Mouse (Mus musculus): ENCODE data around the gene Morc1.

The Morc1 gene

DNA sequence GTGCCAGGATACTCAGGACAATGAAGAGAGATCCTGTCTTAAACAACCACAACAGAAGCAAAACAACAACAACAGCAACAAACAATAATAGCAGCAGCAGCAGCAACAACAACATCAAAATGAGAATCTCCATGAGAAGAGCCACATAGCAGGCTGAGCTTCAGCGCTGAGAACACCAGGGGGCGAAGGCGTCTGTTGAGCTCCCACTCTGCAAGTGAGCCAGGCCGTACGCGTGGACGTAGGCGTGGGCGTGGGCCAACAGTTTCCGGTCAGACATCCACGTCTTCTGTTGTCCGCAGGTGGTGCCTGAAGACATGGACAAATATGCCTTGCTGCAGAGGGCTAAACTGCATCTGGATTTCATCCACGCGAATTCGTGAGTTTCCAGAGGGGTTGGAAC lies at the start of gene Morc1:
Gene Morc1, plus strand, starts transcription at position 211 of the 400 bp plus-strand sequence.
- DNase-seq (ENCODE audit: low spot score in 2 of 2): no peak

DNA sequence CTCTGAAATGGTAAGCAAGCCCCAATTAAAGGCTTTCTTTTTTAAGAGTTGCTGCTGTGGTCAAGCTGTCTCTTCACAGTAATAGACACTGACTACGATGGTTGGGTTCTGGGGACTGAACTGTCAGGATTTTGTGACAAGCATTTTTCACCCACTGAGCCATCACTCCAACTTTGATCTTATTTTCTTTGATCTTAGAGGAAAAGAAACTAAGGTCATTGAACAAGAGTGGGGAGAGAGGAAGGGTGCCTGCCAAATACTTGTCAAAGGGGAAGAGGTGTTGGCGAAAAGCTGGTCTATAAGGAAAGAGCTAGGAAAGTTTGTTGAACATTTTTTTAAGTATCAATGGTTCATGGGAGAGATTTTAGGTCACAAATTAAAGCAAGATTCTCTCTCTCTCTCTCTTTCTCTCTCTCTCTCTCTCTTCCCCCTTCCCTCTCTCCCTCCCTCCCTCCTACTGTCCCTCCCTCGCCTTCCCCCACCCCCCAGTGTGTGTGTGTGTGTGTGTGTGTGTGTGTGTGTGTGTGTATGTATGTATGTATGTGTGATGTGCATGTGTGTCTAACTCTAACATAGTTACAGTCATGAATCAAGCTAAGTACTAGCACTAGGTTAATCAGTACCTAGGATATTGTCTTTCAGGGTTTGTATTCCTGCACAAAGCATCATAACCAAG lies 47.3 kb upstream of the Morc1 start:
- no peak for DNase-seq (ENCODE audit: low spot score in 2 of 2)

DNA sequence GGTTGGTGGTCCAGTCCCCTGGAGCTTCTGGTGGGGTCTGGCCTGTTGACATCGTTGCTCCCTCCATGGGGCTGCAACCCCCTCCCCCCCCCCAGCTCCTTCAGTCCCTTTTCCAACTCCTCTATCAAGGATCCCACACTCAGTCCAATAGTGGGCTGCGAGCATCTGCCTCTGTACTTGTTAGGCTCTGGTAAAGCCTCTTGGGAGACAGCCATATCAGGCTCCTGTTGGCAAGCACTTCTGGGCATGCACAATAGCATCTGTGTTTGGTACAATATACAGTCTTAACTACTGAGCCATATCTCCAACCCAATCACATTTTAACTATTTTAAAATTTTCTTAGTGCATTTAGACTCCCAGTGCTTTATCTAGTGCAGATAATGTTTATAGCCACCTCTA lies 44.1 kb upstream of the Morc1 start:
- DNase-seq (ENCODE audit: low spot score in 2 of 2): no peak

DNA sequence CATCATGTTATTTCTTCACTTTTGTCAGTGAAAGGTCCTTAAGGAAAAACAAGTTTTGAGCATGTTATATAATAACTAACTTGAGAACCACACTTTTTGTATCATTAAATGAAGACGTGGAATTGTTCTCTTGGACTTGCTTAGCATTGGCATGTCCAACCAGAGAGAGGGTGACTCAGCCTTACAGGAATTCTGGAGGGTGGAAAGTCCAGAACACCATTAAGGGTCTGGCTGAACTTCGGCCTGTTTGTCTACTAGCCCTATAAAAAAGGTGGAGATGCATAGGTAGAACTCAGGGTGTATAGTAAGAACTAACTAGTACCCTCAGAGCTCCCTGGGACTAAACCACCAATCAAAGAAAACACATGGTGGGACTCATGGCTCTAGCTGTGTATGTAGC lies 35.8 kb upstream of the Morc1 start:
- DNase-seq (ENCODE audit: low spot score in 2 of 2): no peak

DNA sequence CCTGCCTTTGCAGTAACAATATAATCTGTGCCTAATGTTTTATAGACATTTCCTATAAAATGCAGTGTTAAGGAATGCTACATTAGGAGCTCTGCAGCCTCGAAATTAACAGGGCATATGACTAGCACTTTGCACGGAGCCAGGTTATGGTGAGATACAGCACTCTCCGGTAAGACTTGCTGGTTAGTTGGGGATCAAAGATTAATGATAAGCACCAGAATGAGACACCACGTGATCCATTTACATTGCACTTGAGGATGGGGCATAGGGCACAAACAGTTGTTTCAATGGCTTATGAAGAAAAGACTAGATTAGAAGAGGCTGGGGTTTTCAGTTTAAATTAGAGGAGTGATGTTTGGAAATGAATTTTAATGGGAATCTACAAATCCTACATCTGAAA lies 28.1 kb upstream of the Morc1 start:
- no peak for DNase-seq (ENCODE audit: low spot score in 2 of 2)

DNA sequence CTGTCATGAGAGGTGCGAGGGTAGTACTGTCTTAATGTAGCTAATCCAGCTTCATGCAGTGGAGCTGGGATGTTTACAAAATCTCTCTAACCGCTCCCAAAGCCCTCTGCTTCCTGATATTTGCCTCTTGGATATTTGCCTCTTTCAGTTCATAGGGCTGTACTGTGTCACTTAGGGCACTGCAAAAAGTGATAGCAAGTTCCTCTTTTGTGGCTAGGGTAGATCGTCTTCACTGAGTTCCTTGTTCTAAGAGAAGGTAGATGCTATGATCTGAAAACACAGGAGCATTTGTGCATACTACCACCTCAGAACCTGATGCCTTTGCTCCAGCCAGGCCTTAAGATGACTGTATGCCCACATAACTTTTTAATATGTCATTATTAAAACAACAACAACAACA lies 27.6 kb upstream of the Morc1 start:
- DNase-seq (ENCODE audit: low spot score in 2 of 2): no peak

DNA sequence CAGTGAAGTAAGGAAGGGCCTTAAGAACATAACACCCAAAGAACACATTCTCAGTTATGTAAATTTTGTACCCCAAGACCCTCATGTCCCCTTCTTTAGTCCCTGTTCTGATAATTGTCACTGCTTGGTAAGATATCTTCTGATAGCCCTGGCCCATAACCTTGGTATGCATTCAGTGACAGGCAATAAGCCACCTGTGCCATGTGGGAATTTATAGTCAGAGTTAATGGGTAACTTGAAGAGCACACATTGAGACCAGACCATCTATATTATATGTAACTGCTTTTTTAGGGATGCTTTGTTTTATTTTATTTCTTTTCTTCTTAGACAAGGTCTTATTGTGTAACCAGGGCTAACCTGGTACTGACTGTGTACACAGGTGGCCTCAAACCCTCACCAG lies 27.0 kb upstream of the Morc1 start:
- DNase-seq (ENCODE audit: low spot score in 2 of 2): no peak

DNA sequence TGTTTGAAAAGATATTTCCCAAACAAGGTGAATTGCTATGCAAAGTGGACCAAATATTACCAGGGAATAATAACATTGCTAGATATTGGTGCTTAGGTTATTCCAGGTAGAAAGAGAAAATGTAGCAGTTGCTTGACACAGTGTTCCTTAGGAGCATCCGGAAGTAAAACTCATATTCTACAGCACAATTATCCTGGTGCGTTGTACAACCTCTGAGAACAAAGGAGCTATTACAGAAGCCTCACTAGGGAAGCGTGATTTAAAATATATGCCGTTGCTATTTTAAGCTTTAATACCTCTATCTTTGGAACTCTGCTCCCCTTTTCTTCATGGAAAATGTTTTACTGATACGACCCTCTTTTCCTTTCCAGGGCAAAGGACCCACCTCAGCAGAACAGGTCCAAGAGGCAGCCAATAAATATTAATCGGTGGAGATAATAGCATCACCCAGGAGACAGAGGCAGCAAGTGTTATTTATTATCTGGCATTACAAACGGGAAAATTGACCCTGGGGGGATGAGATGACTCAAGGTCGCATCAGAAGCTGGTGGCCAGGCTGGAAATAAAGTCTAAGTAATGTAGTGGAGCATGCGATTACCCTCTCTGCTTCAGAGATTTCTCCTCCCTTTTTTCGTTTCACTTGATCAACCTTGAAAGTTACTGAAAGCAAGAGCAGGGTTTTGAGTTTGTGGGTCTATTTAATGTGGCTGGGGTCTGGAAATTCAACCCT lies 25.2 kb upstream of the Morc1 start:
- no peak for DNase-seq (ENCODE audit: low spot score in 2 of 2)

DNA sequence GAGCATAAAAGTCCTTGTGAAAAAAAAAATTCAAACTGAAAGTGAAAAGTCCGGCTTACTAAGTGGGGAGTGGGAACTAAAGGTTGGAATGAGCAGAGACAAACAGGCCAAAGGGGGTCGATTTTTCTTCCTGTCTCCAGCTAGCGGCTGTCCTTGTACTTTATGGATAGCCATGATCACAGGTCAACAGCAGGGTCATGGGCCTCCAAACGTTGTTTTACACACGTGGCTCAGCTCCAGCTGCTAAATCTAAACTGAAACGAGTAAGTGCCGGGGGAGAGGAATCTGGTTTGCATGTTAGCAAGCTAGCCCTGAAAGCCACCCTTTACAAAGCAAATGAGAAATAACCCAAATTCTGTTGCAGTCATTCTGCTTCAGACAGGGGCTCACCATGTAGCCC lies 21.5 kb upstream of the Morc1 start:
- no peak for DNase-seq (ENCODE audit: low spot score in 2 of 2)

DNA sequence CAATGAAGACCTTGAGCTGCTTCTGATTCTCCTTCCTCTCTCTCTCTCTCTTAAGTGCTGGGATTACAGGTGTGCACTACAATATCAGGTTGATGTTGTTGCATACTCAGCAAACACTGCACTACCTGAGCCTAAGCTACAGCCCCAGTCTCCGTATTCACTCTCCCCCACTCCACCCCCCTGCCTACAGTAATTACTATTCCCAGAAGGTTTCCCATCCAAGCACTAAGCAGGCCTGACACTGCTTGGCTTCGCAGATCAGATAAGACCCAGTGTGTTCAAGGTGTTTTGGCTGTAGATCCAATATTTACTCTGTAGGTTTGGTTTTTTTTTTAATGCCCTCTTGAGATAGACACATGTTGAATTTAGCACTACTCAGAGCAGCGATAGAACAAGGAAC lies 20.9 kb upstream of the Morc1 start:
- no peak for DNase-seq (ENCODE audit: low spot score in 2 of 2)

DNA sequence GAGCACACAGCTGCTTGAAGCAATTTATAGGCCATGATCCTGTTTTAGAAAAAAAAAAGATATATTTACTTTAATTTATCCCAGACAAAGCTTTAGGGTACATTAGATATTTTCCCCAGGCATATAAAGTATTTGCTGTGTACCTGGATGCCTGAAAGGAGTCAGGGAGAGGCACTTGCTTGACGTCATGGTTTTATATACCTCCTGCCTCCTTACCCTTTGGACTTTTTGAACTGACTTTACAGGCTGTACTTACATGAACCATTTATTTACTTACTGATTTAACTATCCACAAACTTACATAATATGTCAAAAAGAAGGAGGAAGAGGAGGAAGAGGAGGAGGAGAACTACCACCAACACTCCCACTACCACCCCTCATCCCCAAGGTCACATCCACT lies 18.8 kb upstream of the Morc1 start, which contains the start of gene Gm5485:
Gene Gm5485, minus strand, starts transcription at position 171 of the 400 bp plus-strand sequence.
- DNase-seq (ENCODE audit: low spot score in 2 of 2): no peak

DNA sequence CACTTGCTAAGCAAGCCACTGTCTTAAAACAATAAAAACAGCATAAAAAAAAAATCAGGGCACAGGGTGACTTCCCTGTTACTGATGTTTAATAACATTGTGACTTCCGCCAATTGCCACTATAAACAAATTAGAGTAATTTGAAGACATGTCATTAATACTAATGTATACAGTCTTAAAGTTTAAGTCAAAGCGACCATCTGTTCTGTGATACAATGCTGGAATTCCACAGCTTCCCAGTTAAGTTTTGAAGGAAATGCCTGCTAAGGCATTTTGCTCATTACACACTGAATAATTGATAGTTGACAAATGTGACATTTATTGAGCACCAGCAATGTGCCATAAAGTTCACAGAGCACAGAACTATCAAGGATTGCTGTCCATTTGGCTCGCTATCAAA lies 12.5 kb upstream of the Morc1 start:
- no peak for DNase-seq (ENCODE audit: low spot score in 2 of 2)

DNA sequence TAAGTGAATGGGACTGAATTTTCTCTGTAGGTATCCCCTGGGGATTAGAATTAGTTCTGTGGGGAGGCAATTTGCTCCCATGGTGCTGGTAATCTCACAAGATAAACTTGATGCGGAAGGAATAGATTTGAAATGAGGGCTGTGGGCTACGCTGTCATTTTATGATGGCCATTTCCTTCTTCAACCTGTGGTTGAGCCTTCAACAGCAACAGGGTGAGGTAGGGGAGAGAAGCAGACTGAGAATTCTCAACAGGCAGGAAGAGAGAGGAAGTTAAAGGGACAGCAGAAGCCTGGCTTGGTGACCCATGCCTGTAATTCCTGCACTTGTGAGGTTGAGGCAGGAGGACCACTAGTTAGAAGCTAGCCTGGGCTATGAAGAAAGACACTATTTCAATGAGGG lies 12.0 kb upstream of the Morc1 start:
- no peak for DNase-seq (ENCODE audit: low spot score in 2 of 2)

DNA sequence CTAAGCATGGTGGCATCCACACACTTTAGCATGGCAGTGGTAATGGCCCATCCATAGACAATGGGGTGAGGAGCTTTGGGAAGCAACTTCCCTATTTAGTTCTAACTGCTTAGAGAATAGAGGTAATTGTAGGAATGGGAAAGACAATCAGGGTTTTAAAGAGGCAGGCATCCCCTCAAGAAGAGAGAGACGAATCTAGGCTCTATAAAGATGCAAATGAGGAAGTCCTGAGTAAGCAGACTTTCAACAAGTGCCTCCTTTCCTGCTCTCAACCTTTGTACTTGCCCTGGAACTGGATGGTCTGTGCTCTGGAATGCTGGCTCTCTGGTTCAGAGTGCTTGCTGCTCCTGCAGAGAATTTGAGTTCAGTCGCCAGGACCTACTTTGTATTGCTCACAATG lies 8.5 kb upstream of the Morc1 start:
- no peak for DNase-seq (ENCODE audit: low spot score in 2 of 2)

DNA sequence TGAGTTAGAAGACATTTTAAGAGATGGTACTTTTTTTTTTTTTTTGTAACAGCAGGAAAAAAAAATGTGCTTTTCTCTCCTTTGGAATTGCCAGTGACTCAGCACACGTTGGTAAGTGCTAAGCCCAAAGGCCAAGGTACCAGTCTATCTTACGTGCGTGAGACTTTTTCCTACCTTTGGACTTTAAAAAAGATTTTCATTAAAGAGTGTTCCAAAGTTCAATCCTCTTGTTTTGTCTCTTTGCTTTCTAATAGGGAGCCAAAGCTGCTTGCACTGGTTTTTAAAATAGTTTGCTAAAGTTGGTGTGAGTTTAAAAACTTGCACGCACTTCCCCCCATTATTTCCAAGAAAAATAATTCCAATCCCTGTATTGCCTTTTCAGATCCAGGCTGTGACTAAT lies 7.0 kb upstream of the Morc1 start:
- DNase-seq (ENCODE audit: low spot score in 2 of 2): no peak

DNA sequence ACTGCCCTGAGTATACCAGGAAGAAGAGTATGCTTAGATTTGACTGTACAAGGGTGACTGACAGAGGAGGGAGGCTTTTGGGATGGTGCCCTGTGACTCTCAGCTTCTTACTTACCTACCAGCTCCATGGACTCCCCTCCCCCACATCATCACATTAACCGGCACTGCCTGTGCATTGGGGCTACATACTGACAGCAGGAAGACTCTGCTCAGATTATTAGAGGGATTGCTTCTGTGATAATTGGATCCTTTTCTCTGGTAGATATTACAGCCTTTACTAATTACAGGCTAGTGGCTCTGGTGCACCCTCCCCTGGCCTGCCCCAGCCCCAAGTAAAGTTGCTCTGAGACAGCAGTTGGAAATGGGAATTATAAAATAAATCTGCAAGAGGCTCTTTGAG lies 1.6 kb upstream of the Morc1 start:
- no peak for DNase-seq (ENCODE audit: low spot score in 2 of 2)

DNA sequence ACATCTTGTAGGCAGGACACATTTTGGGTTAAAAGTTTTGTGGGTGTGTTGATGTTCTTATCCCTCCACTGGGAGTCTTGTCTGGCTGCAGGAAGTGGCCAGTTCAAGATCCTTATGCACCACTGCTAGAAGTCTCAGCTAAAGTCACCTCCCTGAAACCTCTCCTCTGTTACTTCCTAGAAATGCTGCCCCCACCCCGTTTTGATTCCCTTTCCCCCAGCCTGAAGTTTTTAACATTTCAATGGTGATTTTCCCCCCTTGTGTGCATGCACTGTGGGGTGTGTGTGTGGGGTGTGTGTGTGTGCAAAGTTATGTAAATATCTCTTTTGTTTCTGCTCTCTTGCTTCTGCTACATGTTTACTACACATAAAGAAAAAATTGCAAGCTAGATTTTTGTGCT lies 4.4 kb downstream of the Morc1 start:
- DNase-seq (ENCODE audit: low spot score in 2 of 2): no peak

DNA sequence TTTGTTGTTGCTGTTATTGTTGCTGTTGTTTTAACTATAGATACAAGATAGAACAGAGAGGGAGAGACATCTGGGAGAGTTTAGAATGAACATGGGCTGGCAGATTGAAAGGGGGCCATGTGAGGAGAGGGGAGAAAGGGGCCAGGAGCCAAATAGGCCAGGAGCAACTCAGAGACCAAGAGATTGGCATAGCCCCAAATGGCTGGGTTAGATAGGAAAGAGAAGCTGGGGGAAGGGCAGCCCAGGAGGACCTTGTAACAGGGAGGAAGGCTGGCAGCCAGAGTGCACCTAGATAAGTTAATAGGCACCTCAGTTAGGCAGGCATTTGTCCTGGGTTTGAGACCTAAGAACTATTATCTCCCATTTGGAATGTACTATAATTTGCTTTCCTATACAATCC lies 6.4 kb downstream of the Morc1 start:
- no peak for DNase-seq (ENCODE audit: low spot score in 2 of 2)

DNA sequence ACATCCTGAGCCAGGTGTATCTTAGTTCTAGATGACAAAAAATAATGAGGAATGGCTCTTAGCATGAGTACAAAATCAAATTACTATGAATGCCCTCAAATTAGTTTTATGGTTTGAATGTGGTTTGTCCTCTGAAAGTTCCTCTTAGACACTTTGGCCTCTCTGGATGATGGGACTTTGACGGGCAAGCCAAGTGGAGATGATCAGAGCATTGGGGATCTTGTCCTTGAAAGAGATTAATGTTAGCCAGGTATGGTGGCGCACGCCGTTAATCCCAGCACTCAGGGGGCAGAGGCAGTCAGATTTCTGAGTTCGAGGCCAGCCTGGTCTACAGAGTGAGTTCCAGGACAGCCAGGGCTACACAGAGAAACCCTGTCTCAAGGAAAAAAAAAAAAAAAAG lies 13.6 kb downstream of the Morc1 start:
- no peak for DNase-seq (ENCODE audit: low spot score in 2 of 2)

DNA sequence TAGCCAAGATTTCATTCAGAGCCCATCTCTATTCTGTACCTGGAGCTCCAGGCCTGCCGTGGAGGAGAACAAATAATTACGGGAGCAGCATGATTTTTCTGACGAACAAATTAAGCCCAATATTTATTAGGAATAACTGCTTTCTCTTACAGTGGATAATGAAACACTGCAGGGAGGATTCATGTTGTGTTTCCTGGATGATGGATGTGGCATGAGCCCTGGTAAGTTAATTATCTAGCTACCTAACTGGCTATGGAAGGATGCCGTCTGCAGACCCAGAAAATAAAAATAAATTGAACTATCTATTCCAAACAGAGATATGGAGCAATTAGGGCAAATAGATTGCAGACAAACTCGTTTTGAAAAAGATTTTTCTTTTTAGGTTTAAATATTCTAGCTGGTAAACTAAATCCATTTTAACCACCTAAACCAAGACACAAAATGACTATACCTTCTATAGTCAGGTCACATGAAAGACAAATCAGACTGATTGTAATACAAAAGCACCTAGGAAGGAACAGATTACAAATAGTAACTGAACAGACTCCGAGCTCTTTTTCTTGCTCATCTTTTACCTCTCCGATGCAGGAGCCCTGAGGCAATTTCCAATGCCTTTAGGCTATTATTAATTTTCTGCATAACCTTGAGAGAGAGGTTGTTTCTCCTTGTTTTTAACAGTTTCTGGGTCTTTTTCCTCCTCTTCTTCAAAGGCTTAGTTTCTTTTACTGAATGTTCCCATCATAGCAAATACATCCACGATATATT lies 15.3 kb downstream of the Morc1 start:
- no peak for DNase-seq (ENCODE audit: low spot score in 2 of 2)

DNA sequence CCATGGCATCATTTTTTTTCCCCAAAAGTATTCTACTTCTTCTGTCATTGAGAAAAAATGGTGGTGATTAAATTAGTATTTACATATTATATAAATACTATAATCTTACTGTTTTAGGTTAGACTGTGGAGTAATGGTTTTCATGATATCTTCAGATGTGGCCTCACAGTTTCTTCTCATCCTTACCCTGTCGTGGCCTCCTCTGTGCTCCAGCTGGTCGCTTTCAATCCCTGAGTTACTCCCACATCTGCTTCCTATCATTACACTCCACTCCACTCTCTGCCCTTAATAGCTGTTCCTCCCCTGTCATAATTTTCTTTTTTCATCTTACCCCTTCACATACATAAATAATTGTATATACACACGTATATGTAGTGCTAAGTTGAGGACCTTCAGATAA lies 22.2 kb downstream of the Morc1 start:
- no peak for DNase-seq (ENCODE audit: low spot score in 2 of 2)

DNA sequence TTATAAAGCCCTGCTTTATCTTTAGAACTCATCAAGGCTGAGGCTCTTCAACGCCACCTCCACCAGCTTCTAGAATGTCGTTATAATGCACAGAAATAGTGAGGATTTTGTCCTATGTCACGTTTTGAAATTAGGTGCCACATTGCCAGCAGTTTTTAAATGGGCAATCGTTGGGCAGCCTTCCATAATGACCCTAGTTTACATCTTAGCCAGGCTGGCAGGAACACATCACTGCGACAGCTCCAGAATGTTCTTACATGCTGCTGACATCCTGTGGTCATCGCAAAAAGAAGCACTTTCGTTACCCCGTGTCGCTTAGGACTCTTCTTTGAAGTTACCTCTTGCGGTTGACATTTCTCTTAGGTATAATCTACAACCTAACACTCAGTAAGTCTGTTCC lies 42.4 kb downstream of the Morc1 start:
- DNase-seq (ENCODE audit: low spot score in 2 of 2): no peak
